Mouse (Mus musculus): ENCODE data around the gene Atxn1.

- TF ChIP-seq CTCF (IDR thresholded peaks at IDR 0.05 in 2 of 3, conservative IDR thresholded peaks at IDR 0.05 in 1 of 3; ENCODE audit: control insufficient read depth in 1 of 3, insufficient read depth in 1 of 3, low read depth in 2 of 3, low read length in 3 of 3, poor library complexity in 1 of 3, severe bottlenecking in 1 of 3) (no peak), ZKSCAN1 (IDR thresholded peaks at IDR 0.05; ENCODE audit: low read depth, low read length) (no peak), EP300 (IDR thresholded peaks at IDR 0.05; ENCODE audit: low read depth in 1 of 2, low read length in 2 of 2) (no peak), ZNF384 (IDR thresholded peaks at IDR 0.05; ENCODE audit: low read depth, low read length) (no peak), USF1 (IDR thresholded peaks at IDR 0.05; ENCODE audit: low read depth, low read length) (no peak), USF2 (IDR thresholded peaks at IDR 0.05; ENCODE audit: borderline replicate concordance in 1 of 2, insufficient read depth in 1 of 2, low read depth in 1 of 2, low read length in 2 of 2) (no peak)
Observed at GRCm38 (mm10) chr13:45857416-45857815, 107.4 kb downstream of the Atxn1 start.
